Mouse (Mus musculus) midbrain, embryonic 10.5 days (tissue): Measurements from ENCODE around the gene Smox. TPM values are rescaled to one million over a fixed set of nuclear protein-coding genes. Genes with fewer than 3 reads are reported as not detected.

ENCODE experiments used
- DNase-seq: peaks from one replicate; pipeline ENCODE4 v3.0.0-alpha.2; 2017; ENCODE audit warnings: low spot score
- H3K27ac ChIP-seq: fragments of 300-500 bp; sonication (generic); replicated peaks from 2 replicates; pipeline ENCODE4 v1.5.1; 2016; ENCODE audit warnings: mild to moderate bottlenecking
- H3K27me3 ChIP-seq: fragments of 300-500 bp; sonication (generic); 2 replicates; pipeline ENCODE4 v1.6.1; 2016; ENCODE audit warnings: low read depth, mild to moderate bottlenecking; ENCODE audit not compliant: poor library complexity, severe bottlenecking
- H3K36me3 ChIP-seq: fragments of 300-500 bp; sonication (generic); 2 replicates; pipeline ENCODE4 v1.6.1; 2016; ENCODE audit warnings: mild to moderate bottlenecking, moderate library complexity
- H3K4me1 ChIP-seq: fragments of 300-500 bp; sonication (generic); 2 replicates; pipeline ENCODE4 v1.6.1; 2016
- H3K4me3 ChIP-seq: fragments of 300-500 bp; sonication (generic); 2 replicates; pipeline ENCODE4 v1.5.1; 2016; ENCODE audit warnings: mild to moderate bottlenecking, moderate library complexity
- H3K9me3 ChIP-seq: fragments of 300-500 bp; sonication (generic); replicated peaks from 2 replicates; pipeline ENCODE4 v1.6.1; 2016; ENCODE audit warnings: mild to moderate bottlenecking
- WGBS: fragments of 180-500 bp; shearing (Covaris S2); methylation state at CpG from one replicate; pipeline ENCODE4 v1.1.7; 2016; 5-methylcytosine and 5-hydroxymethylcytosine counted together
- polyA plus RNA-seq: library from polyadenylated mRNA; unstranded; fragments of >200 nt; fragmentation: Nextera tagmentation; extraction: Ambion mirVana; gene quantifications from 2 replicates; pipeline ENCODE4 v1.2.1, GENCODE M21; 2016

The Smox gene
- 29.5 and 37.2 TPM in 2 replicates for polyA plus RNA-seq

DNA sequence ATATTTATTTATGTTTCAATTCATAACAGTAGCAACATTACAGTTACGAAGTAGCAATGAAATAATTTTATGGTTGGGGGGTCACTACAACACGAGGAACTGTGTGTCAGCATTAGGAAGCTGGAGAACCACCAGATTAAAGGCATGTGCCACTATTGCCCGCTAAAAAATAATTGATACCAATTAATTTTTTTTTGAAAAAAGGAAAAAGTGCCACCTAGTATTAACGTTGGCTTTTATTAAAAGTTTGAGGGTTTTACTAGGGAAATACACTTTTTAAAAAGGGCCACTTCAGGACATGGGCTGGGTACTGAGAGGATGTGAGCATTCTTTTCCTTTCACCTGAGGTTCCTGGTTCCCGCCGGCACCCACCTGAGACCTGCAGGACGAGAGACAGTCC, at the start of gene Smox:
Smox (plus strand) TSS at position 301 of the 400 bp plus-strand sequence.
- Histone ChIP-seq H3K9me3 (no peaks in the 10 kb centered on the region), H3K4me3 (peak within 1 kb of the TSS; percentile 91), H3K27me3 (peaks cover 33% of the 10 kb centered on the region), H3K27ac (peak within 1 kb of the TSS; percentile 94), H3K4me1 (peaks cover 22% of the 10 kb centered on the region), H3K36me3 (no peaks in the 10 kb centered on the region)
- whole genome bisulfite sequencing = 21% methylated on average over 7 of the region's 7 CpGs
- no peak for DNase-seq

DNA sequence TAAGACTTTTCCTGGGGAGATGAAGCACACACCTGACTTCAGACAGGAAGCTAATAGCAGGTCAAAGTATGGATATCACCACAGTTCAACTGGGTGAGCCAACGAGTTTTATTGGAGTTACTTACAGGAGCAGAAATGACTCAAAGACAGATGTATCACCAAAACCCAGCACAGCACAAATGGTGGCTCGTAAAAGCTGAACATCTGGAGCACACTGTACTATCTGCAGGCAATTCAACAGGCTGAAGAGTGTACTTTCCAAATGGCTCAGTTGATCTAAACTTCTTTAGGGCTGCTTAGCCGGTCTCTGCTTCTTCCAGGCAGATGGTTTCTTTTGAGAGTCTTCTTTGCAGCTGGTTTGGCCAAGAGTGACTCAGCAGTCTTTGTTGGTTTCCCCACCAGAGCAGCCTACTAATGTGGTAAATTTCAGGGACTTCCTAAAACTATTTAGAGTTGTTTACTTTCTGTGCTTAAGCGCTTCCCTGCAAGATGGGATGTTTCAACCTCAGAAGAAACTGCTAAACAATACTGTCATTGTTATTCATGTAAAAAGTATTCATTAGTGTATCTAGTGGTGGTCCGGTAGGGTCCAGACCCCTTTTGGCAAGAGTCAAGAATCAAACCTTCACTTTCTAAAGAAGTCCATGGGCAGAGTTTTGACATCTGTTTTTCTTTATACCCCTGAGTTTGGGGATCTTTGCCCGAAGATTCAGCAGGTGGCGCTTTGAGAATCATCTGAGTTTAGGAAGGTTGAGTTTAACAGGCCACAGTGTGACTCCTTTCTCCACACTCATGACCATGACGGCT, 48.0 kb upstream of the Smox start:
- H3K36me3 ChIP-seq = no peaks in the 10 kb centered on the region
- 66% methylated on average over 8 of the region's 8 CpGs for WGBS
- no peaks in the 10 kb centered on the region for H3K27me3 ChIP-seq
- H3K27ac ChIP-seq = no peak overlapping the region
- H3K9me3 ChIP-seq = no peaks in the 10 kb centered on the region
- no peaks in the 10 kb centered on the region for H3K4me1 ChIP-seq
- no peak for DNase-seq
- H3K4me3 ChIP-seq = no peak overlapping the region

DNA sequence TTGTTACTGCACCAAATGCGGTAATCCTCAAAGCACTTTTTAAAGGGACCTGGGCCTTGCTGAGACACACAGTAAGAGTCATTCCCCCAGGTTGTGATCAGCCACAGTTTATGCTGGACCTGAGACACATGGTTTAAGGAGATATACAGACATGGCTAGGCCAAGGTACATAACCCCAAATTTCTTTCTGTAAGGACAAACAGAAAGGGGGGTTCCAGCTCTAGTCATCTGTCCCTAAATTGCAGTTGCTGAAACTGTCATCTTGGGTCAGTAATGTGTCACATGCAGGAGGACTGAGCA, 47.5 kb upstream of the Smox start:
- H3K4me1 ChIP-seq = no peaks in the 10 kb centered on the region
- no peaks in the 10 kb centered on the region for H3K36me3 ChIP-seq
- no peak overlapping the region for H3K27ac ChIP-seq
- no peaks in the 10 kb centered on the region for H3K27me3 ChIP-seq
- WGBS = 49% methylated on average over 1 of the region's 1 CpGs
- no peak overlapping the region for H3K4me3 ChIP-seq
- DNase-seq = no peak
- no peaks in the 10 kb centered on the region for H3K9me3 ChIP-seq

DNA sequence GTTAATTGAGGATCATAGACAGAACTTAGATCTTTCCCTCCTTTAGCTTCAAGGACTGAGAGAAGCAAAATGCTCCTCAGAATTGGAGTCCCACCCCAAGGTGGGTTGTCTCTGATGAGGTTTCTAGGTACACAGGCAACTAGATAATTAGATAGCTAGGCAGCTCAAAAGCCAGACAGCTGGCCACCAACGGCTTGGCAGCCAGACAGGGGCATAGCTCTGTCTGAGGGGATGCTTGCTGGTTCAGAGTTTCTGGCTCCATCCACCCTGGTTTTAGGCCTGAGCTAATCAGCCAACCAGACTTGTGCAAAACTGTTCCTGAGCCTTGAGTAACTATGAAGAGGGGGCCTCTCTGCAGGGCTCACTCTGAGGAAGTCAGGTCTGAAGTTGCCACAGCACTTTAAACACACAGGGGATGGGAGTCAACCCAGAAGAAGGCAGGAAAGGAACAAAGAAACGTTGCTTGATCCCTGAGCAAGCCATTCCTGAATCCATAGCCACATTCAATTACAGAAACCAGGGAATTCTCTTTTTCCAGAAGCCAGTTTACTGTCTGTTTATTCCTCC, 44.8 kb upstream of the Smox start:
- H3K4me3 ChIP-seq = no peak overlapping the region
- H3K9me3 ChIP-seq = no peaks in the 10 kb centered on the region
- no peaks in the 10 kb centered on the region for H3K27me3 ChIP-seq
- H3K27ac ChIP-seq = no peak overlapping the region
- H3K4me1 ChIP-seq = no peaks in the 10 kb centered on the region
- DNase-seq = no peak
- 72% methylated on average over 2 of the region's 2 CpGs for WGBS
- H3K36me3 ChIP-seq = no peaks in the 10 kb centered on the region

DNA sequence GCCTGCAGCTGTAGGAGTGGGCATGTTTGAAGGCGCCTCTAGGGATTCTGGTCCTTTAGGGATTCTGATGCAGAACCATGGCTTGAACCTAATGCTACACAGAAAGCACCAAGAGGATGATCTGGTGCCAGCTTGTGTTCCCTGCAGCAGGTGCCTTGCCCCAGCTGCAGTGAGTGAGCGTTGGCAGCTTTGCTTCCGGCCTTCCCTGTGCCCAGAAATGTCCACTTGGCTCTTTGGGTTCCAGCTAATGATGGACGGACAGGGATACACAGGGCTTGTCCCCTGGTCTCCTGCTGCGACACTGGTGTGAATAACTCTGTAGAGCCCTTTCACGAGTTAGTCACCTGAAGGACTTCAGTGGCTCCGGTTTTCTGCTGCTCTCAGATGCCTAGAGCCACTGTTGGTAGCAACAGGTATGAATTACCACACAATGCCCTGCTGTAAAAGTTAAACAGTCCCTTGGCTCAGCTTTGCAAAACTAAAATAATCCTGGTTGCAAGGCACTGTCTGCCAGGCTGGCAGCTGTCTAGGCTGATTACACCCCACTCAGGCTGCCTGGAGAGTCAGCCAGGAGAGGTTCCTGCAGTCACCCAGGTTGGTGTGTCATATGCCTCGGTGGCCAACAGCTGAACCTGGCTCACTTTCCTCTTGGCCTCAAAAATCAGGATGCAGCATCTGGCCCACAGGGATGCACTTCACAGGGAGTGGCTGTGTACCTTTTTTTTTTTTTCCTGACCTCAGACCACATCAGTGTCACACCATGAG, 43.5 kb upstream of the Smox start:
- H3K9me3 ChIP-seq = no peaks in the 10 kb centered on the region
- no peak for DNase-seq
- WGBS = 86% methylated on average over 8 of the region's 8 CpGs
- H3K36me3 ChIP-seq = no peaks in the 10 kb centered on the region
- no peak overlapping the region for H3K27ac ChIP-seq
- H3K4me3 ChIP-seq = no peak overlapping the region
- H3K4me1 ChIP-seq = no peaks in the 10 kb centered on the region
- no peaks in the 10 kb centered on the region for H3K27me3 ChIP-seq

DNA sequence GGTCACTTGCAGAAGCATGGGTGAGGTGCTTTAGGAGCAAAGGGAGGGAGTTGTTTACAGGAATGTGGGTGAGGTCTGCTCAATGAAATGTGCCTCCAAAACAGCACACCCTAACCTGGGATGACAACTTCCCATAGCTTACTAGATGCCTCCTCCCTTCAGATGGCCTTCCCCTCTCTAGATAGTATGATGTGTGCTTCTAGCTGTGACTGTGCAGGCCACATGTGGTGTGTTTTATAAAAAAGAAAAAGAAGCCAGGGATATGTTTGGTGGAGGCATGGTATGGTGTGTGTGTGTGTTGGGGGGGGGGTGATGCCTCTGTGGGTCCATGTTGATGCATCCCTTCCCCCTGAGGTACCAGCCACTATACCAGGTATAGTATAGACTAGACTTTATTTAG, 42.9 kb upstream of the Smox start:
- DNase-seq = no peak
- no peaks in the 10 kb centered on the region for H3K36me3 ChIP-seq
- no peaks in the 10 kb centered on the region for H3K4me1 ChIP-seq
- no peaks in the 10 kb centered on the region for H3K27me3 ChIP-seq
- H3K27ac ChIP-seq = no peak overlapping the region
- no peaks in the 10 kb centered on the region for H3K9me3 ChIP-seq
- H3K4me3 ChIP-seq = no peak overlapping the region

DNA sequence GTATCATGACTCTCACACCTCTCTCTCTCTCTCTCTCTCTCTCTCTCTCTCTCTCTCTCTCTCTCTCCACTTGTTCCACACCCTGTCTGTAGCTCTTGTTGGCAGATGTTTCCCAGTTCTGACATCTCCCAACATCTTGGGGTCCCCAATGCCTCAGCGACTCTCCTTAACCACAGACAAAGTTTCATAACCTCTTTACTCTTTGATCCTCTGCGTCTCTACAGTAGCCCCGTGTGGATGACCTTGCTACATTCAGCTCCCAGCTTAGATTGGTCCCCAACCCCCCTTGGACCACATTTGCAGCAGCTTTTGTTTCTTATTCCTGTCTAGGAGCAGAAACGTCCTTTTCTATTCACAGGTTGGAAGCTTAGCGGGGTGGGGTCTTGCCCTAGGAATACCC, 41.6 kb upstream of the Smox start:
- Histone ChIP-seq H3K27ac (no peak overlapping the region), H3K27me3 (no peaks in the 10 kb centered on the region), H3K9me3 (no peaks in the 10 kb centered on the region), H3K4me3 (no peak overlapping the region), H3K4me1 (no peaks in the 10 kb centered on the region), H3K36me3 (no peaks in the 10 kb centered on the region)
- DNase-seq = no peak
- WGBS = 71% methylated on average over 5 of the region's 5 CpGs

DNA sequence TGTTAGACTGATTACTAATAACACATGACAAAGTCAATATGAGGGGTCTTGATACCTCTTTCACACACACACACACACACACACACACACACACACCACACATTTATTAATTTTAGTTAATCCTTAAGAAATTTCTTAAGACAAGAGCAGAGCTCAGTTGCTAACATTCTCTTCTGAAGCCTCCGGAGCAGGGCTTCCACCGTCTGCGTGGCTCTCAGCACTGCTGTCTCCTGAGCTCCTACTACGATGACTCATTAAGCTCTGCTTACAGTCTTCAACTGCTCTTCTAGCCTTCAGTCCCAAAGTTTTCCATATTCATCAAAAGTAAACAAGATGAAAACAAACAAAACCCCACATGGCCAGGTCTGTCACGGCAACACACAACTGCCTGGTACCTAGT, 40.8 kb upstream of the Smox start:
- WGBS = 92% methylated on average over 5 of the region's 5 CpGs
- Histone ChIP-seq H3K36me3 (no peaks in the 10 kb centered on the region), H3K27me3 (no peaks in the 10 kb centered on the region), H3K9me3 (no peaks in the 10 kb centered on the region), H3K4me3 (no peak overlapping the region), H3K27ac (no peak overlapping the region), H3K4me1 (no peaks in the 10 kb centered on the region)
- no peak for DNase-seq

DNA sequence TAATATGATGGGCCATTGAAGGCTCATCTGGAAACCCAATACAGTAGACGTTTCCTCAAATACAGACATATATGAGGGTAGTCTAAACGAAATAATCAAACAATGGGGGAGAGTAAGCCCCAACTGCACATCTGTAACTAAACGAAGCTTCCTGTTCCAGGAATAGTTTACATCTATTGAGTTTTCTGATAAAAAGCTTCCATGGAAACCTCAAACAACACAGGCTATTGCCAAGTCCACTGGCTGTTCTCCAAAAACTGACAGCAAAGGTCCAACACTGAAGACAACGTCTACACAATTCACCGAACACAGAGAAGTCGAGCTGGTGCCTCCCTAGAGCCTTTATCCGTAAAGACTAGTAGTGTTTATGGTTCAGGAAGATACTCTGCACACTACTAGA, 33.6 kb upstream of the Smox start:
- WGBS = 91% methylated on average over 7 of the region's 7 CpGs
- Histone ChIP-seq H3K4me3 (no peak overlapping the region), H3K9me3 (no peaks in the 10 kb centered on the region), H3K27me3 (no peaks in the 10 kb centered on the region), H3K27ac (no peak overlapping the region), H3K4me1 (no peaks in the 10 kb centered on the region), H3K36me3 (no peaks in the 10 kb centered on the region)
- DNase-seq = no peak

DNA sequence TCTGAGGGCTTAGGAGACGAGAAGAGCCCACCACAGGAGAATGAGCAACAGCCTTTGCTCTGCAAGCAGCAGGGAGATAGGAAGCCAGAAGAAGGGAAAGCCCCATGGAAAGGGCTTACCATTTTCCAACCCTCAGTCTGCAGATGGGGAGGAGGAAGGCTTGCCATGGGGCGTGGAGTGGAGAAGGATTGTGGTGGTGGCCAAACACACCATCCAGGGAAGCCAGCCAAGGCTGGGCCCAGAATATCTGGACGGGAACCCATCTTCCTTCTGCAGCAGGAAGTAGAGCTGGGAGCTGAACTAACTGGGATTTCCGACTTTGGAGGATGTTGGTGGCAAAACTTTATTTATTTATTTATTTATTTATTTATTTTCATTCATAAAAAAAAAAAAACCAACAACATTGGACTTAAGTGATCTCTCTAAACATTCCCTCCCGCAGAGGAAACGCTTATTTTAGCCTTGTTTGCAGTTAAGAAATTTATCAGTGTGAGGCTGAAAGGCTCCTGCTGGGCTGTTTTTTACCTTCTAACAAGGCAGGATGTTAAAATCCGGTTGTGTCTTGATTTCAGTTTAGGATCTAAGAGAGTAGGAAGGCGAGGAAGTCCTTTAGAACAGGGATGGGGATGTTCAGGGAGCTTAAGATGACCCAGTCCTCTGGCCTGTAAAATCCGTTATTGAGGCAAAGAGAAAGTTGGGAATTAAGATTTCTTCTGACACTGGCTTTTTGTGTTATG, 30.2 kb upstream of the Smox start:
- H3K4me3 ChIP-seq = no peak overlapping the region
- WGBS = 74% methylated on average over 9 of the region's 9 CpGs

DNA sequence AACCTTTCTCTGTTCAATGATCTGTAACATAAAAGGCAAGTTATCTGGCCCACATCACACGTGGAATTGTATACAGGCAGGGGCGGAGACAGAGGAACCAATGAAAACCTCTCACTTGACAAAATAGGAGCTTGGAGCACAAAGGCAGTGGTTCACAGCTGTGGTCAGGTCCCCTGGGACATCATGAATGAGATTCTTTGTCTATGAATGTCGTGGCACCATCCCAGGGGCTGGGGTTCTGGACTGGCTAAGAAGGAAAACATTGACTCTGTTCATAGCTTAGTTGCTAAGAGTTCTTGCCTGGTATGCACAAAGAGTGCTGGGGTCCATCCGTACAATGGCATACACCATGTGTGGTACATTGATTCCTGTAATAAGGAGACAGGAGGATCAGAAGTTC, 28.3 kb upstream of the Smox start:
- Histone ChIP-seq H3K27ac (no peak overlapping the region), H3K36me3 (no peaks in the 10 kb centered on the region), H3K4me3 (no peak overlapping the region), H3K9me3 (no peaks in the 10 kb centered on the region), H3K4me1 (no peaks in the 10 kb centered on the region), H3K27me3 (no peaks in the 10 kb centered on the region)
- 68% methylated on average over 4 of the region's 4 CpGs for WGBS
- no peak for DNase-seq

More for the DNA sequence above, 30.2 kb upstream of the Smox start:
- Histone ChIP-seq H3K36me3 (no peaks in the 10 kb centered on the region), H3K4me1 (no peaks in the 10 kb centered on the region), H3K27me3 (no peaks in the 10 kb centered on the region), H3K27ac (no peak overlapping the region), H3K9me3 (no peaks in the 10 kb centered on the region)
- no peak for DNase-seq

DNA sequence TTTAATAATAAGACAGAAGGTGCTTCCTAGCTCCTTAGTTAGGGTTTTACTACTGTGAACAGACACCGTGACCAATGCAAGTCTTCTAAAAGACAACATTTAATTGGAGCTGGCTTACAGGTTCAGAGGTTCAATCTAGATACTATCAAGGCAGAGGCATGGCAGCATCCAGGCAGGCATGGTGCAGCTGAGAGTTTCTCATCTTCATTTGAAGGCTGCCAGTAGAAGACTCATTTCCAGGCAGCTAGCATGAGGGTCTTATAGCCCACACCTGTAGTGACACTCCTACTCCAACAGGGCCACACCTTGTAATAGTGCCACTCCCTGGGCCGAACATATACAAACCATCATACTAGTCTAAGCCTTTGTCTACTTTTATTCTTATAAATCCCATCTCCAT, 27.1 kb upstream of the Smox start:
- no peak for DNase-seq
- H3K4me1 ChIP-seq = no peaks in the 10 kb centered on the region
- WGBS = 95% methylated on average over 2 of the region's 2 CpGs
- no peak overlapping the region for H3K27ac ChIP-seq
- no peaks in the 10 kb centered on the region for H3K36me3 ChIP-seq
- H3K9me3 ChIP-seq = no peaks in the 10 kb centered on the region
- no peak overlapping the region for H3K4me3 ChIP-seq
- H3K27me3 ChIP-seq = no peaks in the 10 kb centered on the region

DNA sequence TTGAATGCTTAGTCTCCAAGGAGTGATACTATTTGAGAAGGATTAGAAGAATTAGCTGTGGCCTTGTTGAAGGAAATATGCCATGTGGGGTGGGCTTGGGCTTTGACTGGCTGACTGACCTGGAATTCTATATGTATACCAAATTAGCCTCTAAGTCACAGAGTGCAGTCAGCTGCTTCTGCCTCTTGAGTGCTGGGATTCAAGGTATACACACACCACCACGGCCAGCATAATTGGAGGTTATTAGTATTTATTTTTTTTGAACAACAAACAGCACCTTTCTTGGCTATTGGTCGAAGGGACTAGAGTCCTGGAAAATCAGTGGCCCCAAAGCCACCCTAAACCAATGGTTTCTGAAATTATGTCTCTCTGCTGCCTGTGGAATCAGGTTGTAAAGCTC, 24.6 kb upstream of the Smox start:
- no peaks in the 10 kb centered on the region for H3K27me3 ChIP-seq
- no peaks in the 10 kb centered on the region for H3K9me3 ChIP-seq
- H3K4me1 ChIP-seq = no peaks in the 10 kb centered on the region
- no peak overlapping the region for H3K4me3 ChIP-seq
- no peak overlapping the region for H3K27ac ChIP-seq
- no peak for DNase-seq
- WGBS = 82% methylated on average over 2 of the region's 2 CpGs
- H3K36me3 ChIP-seq = no peaks in the 10 kb centered on the region
